Mouse (Mus musculus) embryonic facial prominence, embryonic 13.5 days (tissue): Measurements from ENCODE around the gene Hist3h2ba. TPM values are rescaled to one million over a fixed set of nuclear protein-coding genes. Genes with fewer than 3 reads are reported as not detected.
A peak's percentile ranks its signal among the peaks of the same experiment; 100 is the strongest.
"Not testable (repeated sequence)": the region's sequence is repeated elsewhere in the genome, so short reads cannot be mapped to it uniquely, and the experiment has no call there.

Source experiments
- ATAC-seq: fragments of 200-750 bp; cut with Nextera tagmentation; 2 replicates; pipeline ENCODE4 v1.8.0; 2017; ENCODE audit warnings: low read depth; ENCODE audit not compliant: insufficient number of reproducible peaks, insufficient read depth, low FRiP score, low TSS enrichment
- H3K27ac ChIP-seq: fragments of 300-500 bp; sonication (generic); 2 replicates; pipeline ENCODE4 v1.5.1; 2015; ENCODE audit warnings: moderate library complexity, mild to moderate bottlenecking, inconsistent platforms
- H3K27me3 ChIP-seq: fragments of 300-500 bp; sonication (generic); 2 replicates; pipeline ENCODE4 v1.6.1; 2015; ENCODE audit warnings: mild to moderate bottlenecking, inconsistent platforms
- H3K36me3 ChIP-seq: fragments of 300-500 bp; sonication (generic); 2 replicates; pipeline ENCODE4 v1.6.1; 2015; ENCODE audit warnings: mild to moderate bottlenecking, inconsistent platforms
- H3K4me1 ChIP-seq: fragments of 300-500 bp; sonication (generic); 2 replicates; pipeline ENCODE4 v1.6.1; 2015; ENCODE audit warnings: inconsistent platforms
- H3K4me2 ChIP-seq: fragments of 300-500 bp; sonication (generic); 2 replicates; pipeline ENCODE4 v1.6.1; 2015; ENCODE audit warnings: moderate library complexity, mild to moderate bottlenecking, inconsistent platforms
- H3K4me3 ChIP-seq: fragments of 300-500 bp; sonication (generic); 2 replicates; pipeline ENCODE4 v1.5.1; 2015; ENCODE audit warnings: mild to moderate bottlenecking, inconsistent platforms
- H3K9ac ChIP-seq: fragments of 300-500 bp; sonication (generic); 2 replicates; pipeline ENCODE4 v1.6.1; 2015; ENCODE audit warnings: mild to moderate bottlenecking, inconsistent platforms
- H3K9me3 ChIP-seq: fragments of 300-500 bp; sonication (generic); 2 replicates; pipeline ENCODE4 v1.6.1; 2016; ENCODE audit warnings: inconsistent platforms
- WGBS: fragments of 180-500 bp; shearing (Covaris S2); methylation state at CpG from one replicate; pipeline ENCODE4 v1.1.7; 2015; ENCODE audit warnings: mixed read lengths; 5-methylcytosine and 5-hydroxymethylcytosine counted together
- polyA plus RNA-seq: library from polyadenylated mRNA; unstranded; fragments of >200 nt; fragmentation: Nextera tagmentation; extraction: Ambion mirVana; gene quantifications from 2 replicates; pipeline ENCODE4 v1.2.1, GENCODE M21; 2015

Hist3h2ba gene
- polyA plus RNA-seq, 1 experiment from 2014 or later, result 46.9 TPM

GRCm38 (mm10) chr11:58944136-58944535 is 4.6 kb upstream of the Hist3h2ba start:
- H3K4me2 ChIP-seq, result no peak overlapping the region
- no peak overlapping the region for H3K4me3 ChIP-seq
- H3K9me3 ChIP-seq, result no peaks in the 10 kb centered on the region
- no peaks in the 10 kb centered on the region for H3K36me3 ChIP-seq
- ATAC-seq, result no peak
- WGBS, result 70% methylated on average over 5 of the region's 5 CpGs
- H3K27ac ChIP-seq, result no peak overlapping the region
- H3K4me1 ChIP-seq, result peaks cover 5% of the 10 kb centered on the region; the same call in 1 of the 2 replicates
- H3K27me3 ChIP-seq, result peaks cover 17% of the 10 kb centered on the region
- H3K9ac ChIP-seq, result no peak overlapping the region; the same call in 1 of the 2 replicates

GRCm38 (mm10) chr11:58947306-58947705 is 1.4 kb upstream of the Hist3h2ba start:
- Histone ChIP-seq H3K4me3 (no peak overlapping the region), H3K4me1 (peaks cover 13% of the 10 kb centered on the region; the same call in 1 of the 2 replicates), H3K27ac (no peak overlapping the region), H3K9ac (no peak overlapping the region), H3K9me3 (no peaks in the 10 kb centered on the region), H3K27me3 (peaks cover 38% of the 10 kb centered on the region), H3K36me3 (no peaks in the 10 kb centered on the region), H3K4me2 (peak overlapping the region; percentile 70)
- no peak for ATAC-seq
- 73% methylated on average over 3 of the region's 3 CpGs for WGBS

- H3K27ac ChIP-seq, result peak overlapping the region; percentile 93
- peaks cover 38% of the 10 kb centered on the region for H3K27me3 ChIP-seq
Measured at GRCm38 (mm10) chr11:58947798-58948528, 757 bp upstream of the Hist3h2ba start.

GRCm38 (mm10) chr11:58949480-58950431 is 1.0 kb downstream of the Hist3h2ba start:
- H3K4me1 ChIP-seq, result peaks cover 20% of the 10 kb centered on the region; the same call in 1 of the 2 replicates
- 6% methylated on average over 20 of the region's 20 CpGs for WGBS
- peak overlapping the region; percentile 93 for H3K27ac ChIP-seq
- H3K36me3 ChIP-seq, result no peaks in the 10 kb centered on the region
- no peak for ATAC-seq
- H3K9ac ChIP-seq, result peak overlapping the region; percentile 70
- H3K9me3 ChIP-seq, result no peaks in the 10 kb centered on the region
- peak overlapping the region; percentile 70 for H3K4me2 ChIP-seq
- H3K4me3 ChIP-seq, result peak overlapping the region; percentile 49
- H3K27me3 ChIP-seq, result peaks cover 33% of the 10 kb centered on the region

More at GRCm38 (mm10) chr11:58947798-58948528, 757 bp upstream of the Hist3h2ba start:
- Histone ChIP-seq H3K4me2 (peak overlapping the region; percentile 70), H3K9ac (peak overlapping the region; percentile 54), H3K4me3 (peak overlapping the region; percentile 49), H3K36me3 (no peaks in the 10 kb centered on the region), H3K9me3 (no peaks in the 10 kb centered on the region), H3K4me1 (peaks cover 14% of the 10 kb centered on the region; the same call in 1 of the 2 replicates)
- ATAC-seq, result no peak; the same call in 1 of the 2 replicates
- WGBS, result 15% methylated on average over 23 of the region's 23 CpGs

- H3K9me3 ChIP-seq, result no peaks in the 10 kb centered on the region
- peaks cover 23% of the 10 kb centered on the region for H3K4me1 ChIP-seq
- no peak overlapping the region for H3K9ac ChIP-seq
- ATAC-seq, result no peak
- no peaks in the 10 kb centered on the region for H3K36me3 ChIP-seq
- peaks cover 26% of the 10 kb centered on the region for H3K27me3 ChIP-seq
- no peak overlapping the region for H3K4me2 ChIP-seq
- no peak overlapping the region for H3K27ac ChIP-seq
- H3K4me3 ChIP-seq, result no peak overlapping the region
- 57% methylated on average over 5 of the region's 5 CpGs for WGBS
Measured at GRCm38 (mm10) chr11:58951210-58951609, 2.5 kb downstream of the Hist3h2ba start.

GRCm38 (mm10) chr11:58953351-58954169 is 4.8 kb downstream of the Hist3h2ba start:
- peaks cover 40% of the 10 kb centered on the region for H3K4me1 ChIP-seq
- H3K36me3 ChIP-seq, result peaks cover 8% of the 10 kb centered on the region
- H3K27ac ChIP-seq, result peak overlapping the region; percentile 98
- no peak for ATAC-seq
- H3K9ac ChIP-seq, result peak overlapping the region; percentile 78
- peak overlapping the region; percentile 94 for H3K4me2 ChIP-seq
- no peaks in the 10 kb centered on the region for H3K9me3 ChIP-seq
- WGBS, result under 1% methylated on average over 33 of the region's 33 CpGs
- peaks cover 24% of the 10 kb centered on the region for H3K27me3 ChIP-seq
- H3K4me3 ChIP-seq, result peak overlapping the region; percentile 84

- Histone ChIP-seq H3K4me1 (peaks cover 41% of the 10 kb centered on the region), H3K9ac (peak overlapping the region; percentile 78), H3K4me2 (peak overlapping the region; percentile 94), H3K4me3 (peak overlapping the region; percentile 84), H3K27me3 (peaks cover 24% of the 10 kb centered on the region), H3K27ac (peak overlapping the region; percentile 98)
- not testable (repeated sequence) for ATAC-seq, H3K36me3 ChIP-seq, H3K9me3 ChIP-seq
- WGBS, result under 1% methylated on average over 17 of the region's 17 CpGs
Measured at GRCm38 (mm10) chr11:58954170-58954419, 5.4 kb downstream of the Hist3h2ba start.

- Histone ChIP-seq H3K4me3 (peak within 1 kb of the TSS; percentile 84), H3K4me1 (peaks cover 43% of the 10 kb centered on the region), H3K27ac (peak within 1 kb of the TSS; percentile 98), H3K36me3 (peaks cover 8% of the 10 kb centered on the region), H3K27me3 (peaks cover 24% of the 10 kb centered on the region), H3K9ac (peak within 1 kb of the TSS; percentile 96), H3K9me3 (no peaks in the 10 kb centered on the region), H3K4me2 (peak within 1 kb of the TSS; percentile 94)
- peak; percentile 90 for ATAC-seq
- under 1% methylated on average over 49 of the region's 49 CpGs for WGBS
Measured at GRCm38 (mm10) chr11:58954420-58955142, 5.9 kb downstream of the Hist3h2ba start, which contains the start of the genes Hist3h2a and Trim17. Gene Hist3h2a (plus strand): TSS chr11:58954685. Gene Trim17 (plus strand): TSS chr11:58954685.

- H3K4me3 ChIP-seq, result peak overlapping the region; percentile 84
- peak overlapping the region; percentile 94 for H3K4me2 ChIP-seq
- ATAC-seq, result peak; percentile 26; the same call in 1 of the 2 replicates
- peaks cover 40% of the 10 kb centered on the region for H3K4me1 ChIP-seq
- WGBS, result under 1% methylated on average over 20 of the region's 20 CpGs
- H3K27ac ChIP-seq, result peak overlapping the region; percentile 98
- H3K9ac ChIP-seq, result peak overlapping the region; percentile 96
- H3K9me3 ChIP-seq, result no peaks in the 10 kb centered on the region
- H3K27me3 ChIP-seq, result peaks cover 20% of the 10 kb centered on the region
- H3K36me3 ChIP-seq, result peaks cover 8% of the 10 kb centered on the region
Measured at GRCm38 (mm10) chr11:58955143-58955867, 6.6 kb downstream of the Hist3h2ba start.

- peak overlapping the region; percentile 98 for H3K27ac ChIP-seq
- H3K4me3 ChIP-seq, result peak overlapping the region; percentile 84
- peaks cover 8% of the 10 kb centered on the region for H3K36me3 ChIP-seq
- peak overlapping the region; percentile 94 for H3K4me2 ChIP-seq
- no peak for ATAC-seq
- H3K9ac ChIP-seq, result peak overlapping the region; percentile 96
- H3K27me3 ChIP-seq, result peaks cover 15% of the 10 kb centered on the region
- H3K4me1 ChIP-seq, result peaks cover 40% of the 10 kb centered on the region
- WGBS, result 22% methylated on average over 8 of the region's 8 CpGs
- no peaks in the 10 kb centered on the region for H3K9me3 ChIP-seq
Measured at GRCm38 (mm10) chr11:58955868-58956257, 7.1 kb downstream of the Hist3h2ba start.
